Mouse (Mus musculus) liver, adult 10 weeks (tissue): ENCODE measurements around the gene Fam131c. TPM values are rescaled to one million over a fixed set of nuclear protein-coding genes. Genes with fewer than 3 reads are reported as not detected.

ENCODE experiments used
- polyA plus RNA-seq: library from polyadenylated mRNA; stranded (reverse); fragments of 350-450 nt; fragmentation: Illumina TruSeq; extraction: RNeasy Lipid Tissue Mini Kit (QIAGEN cat#74804); gene quantifications from one replicate; pipeline ENCODE4 v1.2.3, GENCODE M21; 2014; ENCODE audit warnings: low read depth, low replicate concordance

Gene Fam131c
- not detected for polyA plus RNA-seq

DNA sequence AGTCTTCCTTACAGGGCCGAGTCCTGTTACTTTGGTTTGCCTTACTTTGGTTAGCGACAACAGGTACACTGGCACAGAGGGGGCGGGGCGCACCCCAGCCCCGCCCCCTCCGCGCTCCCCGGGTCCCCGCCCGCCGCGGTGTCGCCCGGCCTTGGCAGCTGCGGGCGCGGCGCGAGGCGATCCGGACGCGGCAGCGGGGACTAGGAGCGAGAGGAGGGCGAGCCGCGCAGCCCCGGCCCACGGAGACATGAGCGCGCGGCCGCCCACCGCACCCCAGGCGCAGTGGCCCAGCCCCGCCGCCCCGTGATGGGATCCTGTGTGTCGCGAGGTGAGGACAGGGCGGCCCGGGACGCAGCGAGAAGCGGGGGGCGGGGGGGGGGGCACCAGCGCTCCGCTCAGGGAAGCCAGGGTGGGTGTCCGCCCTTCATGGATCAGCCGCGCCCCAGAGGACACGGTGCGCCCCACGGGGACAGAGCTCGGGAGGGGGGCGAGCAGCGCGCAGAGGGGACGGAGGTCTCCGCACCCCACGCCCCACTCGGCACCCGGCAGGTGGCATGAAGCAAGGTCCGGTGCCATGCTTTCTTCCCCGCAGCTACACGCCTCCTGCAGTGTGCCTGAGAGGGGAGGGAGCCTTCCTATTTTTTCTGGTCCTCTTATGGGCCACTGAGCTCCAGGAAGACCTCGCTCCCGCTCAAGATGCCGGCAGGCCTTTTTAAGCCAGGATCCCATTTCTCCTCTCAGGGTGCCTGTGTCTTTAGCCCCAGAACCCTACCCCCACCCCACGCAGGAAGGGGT, at the start of gene Fam131c:
Gene Fam131c, plus strand, starts transcription at position 224 of the 795 bp plus-strand sequence.

DNA sequence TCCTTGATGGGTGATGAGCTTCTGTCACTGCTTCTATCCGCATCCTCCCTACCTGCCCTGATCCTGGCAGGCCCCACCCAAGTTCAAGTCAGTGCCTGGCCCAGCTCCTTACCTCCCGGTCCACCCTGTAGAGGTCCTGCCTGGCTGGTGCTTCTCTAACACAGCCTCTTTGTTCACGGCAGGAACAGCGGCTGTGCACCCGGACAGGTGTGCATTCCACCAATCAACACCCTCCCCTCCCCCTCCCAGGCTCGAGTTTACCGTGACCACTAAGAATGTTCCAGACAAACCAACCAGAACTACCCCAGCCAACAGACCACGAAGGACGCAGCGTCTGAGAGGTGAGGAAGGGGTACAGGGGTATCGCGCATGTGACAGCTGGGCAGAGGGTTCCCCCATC, 30.5 kb downstream of the Fam131c start, which contains the start of gene Clcnka:
Gene Clcnka, minus strand, starts transcription at position 180 of the 400 bp plus-strand sequence.

DNA sequence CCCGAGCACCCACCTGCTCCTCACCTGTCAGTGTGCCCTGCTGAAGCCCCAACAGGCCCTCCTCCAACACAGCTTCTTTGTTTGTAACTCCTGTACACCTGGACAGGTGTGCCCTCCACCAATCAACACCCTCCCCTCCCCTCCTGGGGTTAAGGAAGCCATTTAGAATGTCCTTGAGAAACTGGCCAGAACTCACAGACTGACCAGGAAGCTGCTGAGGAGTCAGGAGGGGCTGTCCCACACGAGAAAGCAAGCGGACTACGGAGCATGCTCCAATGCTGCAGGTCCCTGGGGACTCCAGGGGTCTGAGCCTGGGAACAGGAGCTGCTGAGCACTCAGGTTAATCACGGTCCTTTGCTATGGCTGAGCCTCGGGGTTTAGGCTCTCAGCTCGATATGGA, 47.9 kb downstream of the Fam131c start, which contains the start of gene Clcnkb:
Gene Clcnkb, minus strand, starts transcription at position 91 of the 400 bp plus-strand sequence.

DNA sequence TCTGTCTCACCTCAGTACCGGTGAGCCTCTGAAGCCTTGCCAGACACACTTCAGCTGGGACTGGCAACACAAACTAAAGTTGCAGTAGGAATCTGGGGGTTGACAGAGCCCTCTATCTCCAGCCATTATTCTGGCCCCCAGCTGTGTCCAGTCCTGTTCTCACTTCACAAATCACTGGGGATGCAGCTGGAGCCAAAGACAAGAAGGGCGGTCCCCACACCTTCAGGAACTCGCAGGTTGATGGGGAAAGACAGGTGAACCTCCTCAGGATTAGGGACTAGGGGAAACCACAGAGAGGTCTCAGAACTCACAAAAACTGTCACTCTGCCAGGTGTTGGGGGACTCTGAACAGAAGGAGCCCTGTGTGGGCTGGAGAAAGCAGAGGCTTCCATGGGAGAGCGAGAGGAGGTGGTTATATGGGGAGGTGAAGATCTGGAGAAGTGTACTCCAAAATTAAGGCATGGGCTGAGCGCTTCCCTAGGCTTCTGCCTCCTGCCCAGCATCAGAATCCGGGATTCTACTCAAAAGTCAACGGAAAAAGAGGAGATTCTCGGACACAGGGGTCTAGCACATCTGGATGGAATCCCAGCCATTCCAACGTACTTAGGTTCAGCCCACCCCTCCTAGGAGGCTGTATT, 52.3 kb downstream of the Fam131c start, which contains the start of gene Hspb7:
Gene Hspb7, plus strand, starts transcription at position 588 of the 638 bp plus-strand sequence.

Other genes starting within 250 kb of the Fam131c start
- 14.6 TPM for gene Szrd1, start 228.4 kb upstream of the Fam131c start, polyA plus RNA-seq
- 2.1 TPM for gene Fbxo42, start 220.3 kb upstream of the Fam131c start, polyA plus RNA-seq
- gene Rsg1, start 154.3 kb upstream of the Fam131c start, polyA plus RNA-seq, result not detected
- 4.2 TPM for gene Arhgef19, start 128.7 kb upstream of the Fam131c start, polyA plus RNA-seq
- gene Epha2, start 67.0 kb upstream of the Fam131c start, polyA plus RNA-seq, result 0.74 TPM
- not detected for gene Clcnka, start 30.5 kb downstream of the Fam131c start, polyA plus RNA-seq
- gene Clcnkb, start 47.8 kb downstream of the Fam131c start, polyA plus RNA-seq, result not detected
- gene Hspb7, start 52.6 kb downstream of the Fam131c start, polyA plus RNA-seq, result not detected
- gene Srarp, start 67.9 kb downstream of the Fam131c start, polyA plus RNA-seq, result not detected
- 0.37 TPM for gene Zbtb17, start 76.4 kb downstream of the Fam131c start, polyA plus RNA-seq
- 1.6 TPM for gene Spen, start 170.4 kb downstream of the Fam131c start, polyA plus RNA-seq
- 0.48 TPM for gene Fblim1, start 237.9 kb downstream of the Fam131c start, polyA plus RNA-seq